Mouse (Mus musculus) hindbrain, embryonic 13.5 days (tissue): ENCODE measurements around the gene Pmepa1. TPM values are rescaled to one million over a fixed set of nuclear protein-coding genes. Genes with fewer than 3 reads are reported as not detected.
A peak's percentile ranks its signal among the peaks of the same experiment; 100 is the strongest.

ENCODE experiments used
- ATAC-seq: fragments of 200-750 bp; cut with Nextera tagmentation; 2 replicates; pipeline ENCODE4 v1.8.0; 2017; ENCODE audit warnings: moderate TSS enrichment; ENCODE audit not compliant: low FRiP score
- H3K27ac ChIP-seq: fragments of 300-500 bp; sonication (generic); 2 replicates; pipeline ENCODE4 v1.5.1; 2015; ENCODE audit warnings: inconsistent platforms, mild to moderate bottlenecking, moderate library complexity
- H3K27me3 ChIP-seq: fragments of 300-500 bp; sonication (generic); 2 replicates; pipeline ENCODE4 v1.6.1; 2015; ENCODE audit warnings: mild to moderate bottlenecking, inconsistent platforms
- H3K36me3 ChIP-seq: fragments of 300-500 bp; sonication (generic); 2 replicates; pipeline ENCODE4 v1.6.1; 2015; ENCODE audit warnings: mild to moderate bottlenecking, inconsistent platforms
- H3K4me1 ChIP-seq: fragments of 300-500 bp; sonication (generic); replicated peaks from 2 replicates; pipeline ENCODE4 v1.6.1; 2015; ENCODE audit warnings: inconsistent platforms
- H3K4me2 ChIP-seq: fragments of 300-500 bp; sonication (generic); 2 replicates; pipeline ENCODE4 v1.6.1; 2015; ENCODE audit warnings: inconsistent platforms, mild to moderate bottlenecking, moderate library complexity
- H3K4me3 ChIP-seq: fragments of 300-500 bp; sonication (generic); 2 replicates; pipeline ENCODE4 v1.5.1; 2015; ENCODE audit warnings: mild to moderate bottlenecking, inconsistent platforms
- H3K9ac ChIP-seq: fragments of 300-500 bp; sonication (generic); 2 replicates; pipeline ENCODE4 v1.6.1; 2015; ENCODE audit warnings: mild to moderate bottlenecking, inconsistent platforms
- H3K9me3 ChIP-seq: fragments of 300-500 bp; sonication (generic); 2 replicates; pipeline ENCODE4 v1.6.1; 2016; ENCODE audit warnings: inconsistent platforms
- WGBS: fragments of 180-500 bp; shearing (Covaris S2); methylation state at CpG from one replicate; pipeline ENCODE4 v1.1.7; 2015; 5-methylcytosine and 5-hydroxymethylcytosine counted together
- polyA plus RNA-seq: library from polyadenylated mRNA; unstranded; fragments of >200 nt; fragmentation: Nextera tagmentation; extraction: Ambion mirVana; gene quantifications from 2 replicates; pipeline ENCODE4 v1.2.1, GENCODE M21; 2015

The Pmepa1 gene
- polyA plus RNA-seq, 1 experiment from 2014 or later = 4.7 TPM

DNA sequence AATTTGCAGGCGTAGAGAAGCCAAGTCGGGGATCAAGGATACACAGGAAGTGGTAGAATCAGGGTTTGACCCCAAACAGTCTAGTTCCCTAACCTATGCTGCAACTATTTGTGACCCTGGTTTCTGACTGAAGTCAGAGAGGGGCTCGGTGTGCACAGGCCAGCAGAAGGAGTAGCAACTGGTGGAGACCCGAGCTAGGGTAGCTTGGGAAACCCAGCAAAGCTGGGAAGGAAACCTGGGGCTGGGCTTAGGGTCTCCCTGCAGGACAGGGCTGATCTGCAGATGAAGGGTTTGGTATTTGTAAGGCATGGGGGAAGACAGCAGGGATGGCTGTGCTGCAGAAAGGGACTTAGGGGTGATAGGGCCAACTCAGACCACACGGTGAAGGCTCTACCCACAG lies 98.9 kb downstream of the Pmepa1 start:
- Histone ChIP-seq H3K4me3 (no peak overlapping the region), H3K27me3 (0 out of 2 replicates have a peak, but pooled peaks cover 10% of the 10 kb centered on the region), H3K9ac (no peak overlapping the region), H3K9me3 (no peaks in the 10 kb centered on the region), H3K4me2 (no peak overlapping the region), H3K4me1 (peaks cover 23% of the 10 kb centered on the region), H3K36me3 (no peaks in the 10 kb centered on the region), H3K27ac (no peak overlapping the region)
- ATAC-seq = no peak
- 88% methylated on average over 5 of the region's 5 CpGs for WGBS

DNA sequence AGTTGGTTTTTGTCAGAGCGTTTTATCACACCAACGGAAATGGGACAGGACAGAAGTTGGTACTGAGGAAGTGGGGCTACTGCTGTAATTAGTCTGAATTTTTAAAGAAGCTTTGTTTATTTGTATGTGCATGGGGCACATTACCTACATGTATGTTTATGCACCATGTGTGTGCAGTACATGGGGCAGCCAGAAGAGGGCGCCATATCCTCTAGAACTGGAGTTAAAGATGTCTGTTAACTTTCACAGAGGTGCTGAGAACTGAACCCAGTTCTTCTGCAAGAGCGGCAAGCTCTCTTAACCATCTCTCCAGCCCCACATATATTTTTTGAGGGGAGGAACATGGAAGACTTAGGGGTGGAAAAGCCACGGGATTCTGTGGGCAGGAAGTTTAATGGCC lies 100.6 kb downstream of the Pmepa1 start:
- ATAC-seq = no peak
- Histone ChIP-seq H3K27ac (no peak overlapping the region), H3K9me3 (no peaks in the 10 kb centered on the region), H3K4me3 (no peak overlapping the region), H3K4me2 (no peak overlapping the region), H3K4me1 (peaks cover 41% of the 10 kb centered on the region), H3K27me3 (0 out of 2 replicates have a peak, but pooled peaks cover under 1% of the 10 kb centered on the region), H3K36me3 (no peaks in the 10 kb centered on the region), H3K9ac (no peak overlapping the region)
- WGBS = 91% methylated on average over 5 of the region's 5 CpGs

DNA sequence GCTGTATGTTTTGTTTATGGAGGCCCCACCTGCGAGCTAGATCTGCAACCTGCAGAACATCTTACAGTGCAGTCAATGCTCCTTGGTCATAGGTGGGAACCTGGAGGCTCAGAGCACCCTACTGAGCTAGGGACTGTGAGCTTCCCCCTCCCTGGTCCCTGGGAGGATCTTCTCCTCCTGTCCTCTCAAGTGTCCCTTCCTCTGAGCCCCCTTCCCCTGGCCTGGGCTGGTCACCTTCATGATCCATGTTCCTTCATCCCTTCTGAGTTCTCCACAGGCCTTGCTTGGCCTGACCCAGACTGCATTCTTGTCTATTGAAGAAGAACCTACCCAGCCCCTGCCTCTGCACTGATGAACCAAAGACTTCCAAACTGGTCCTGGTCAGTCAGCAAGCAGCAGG lies 101.8 kb downstream of the Pmepa1 start:
- H3K4me3 ChIP-seq = no peak overlapping the region
- WGBS = 30% methylated on average over 1 of the region's 1 CpGs

More for the DNA sequence above, 101.8 kb downstream of the Pmepa1 start:
- no peaks in the 10 kb centered on the region for H3K36me3 ChIP-seq
- peaks cover 49% of the 10 kb centered on the region for H3K4me1 ChIP-seq
- H3K9me3 ChIP-seq = no peaks in the 10 kb centered on the region
- H3K27ac ChIP-seq = peak overlapping the region; percentile 93
- H3K4me2 ChIP-seq = peak overlapping the region; percentile 57
- H3K27me3 ChIP-seq = no peaks in the 10 kb centered on the region
- no peak for ATAC-seq
- no peak overlapping the region for H3K9ac ChIP-seq

Other genes with a start within 250 kb of the Pmepa1 start
- gene Ctcfl, start 157.0 kb downstream of the Pmepa1 start, polyA plus RNA-seq = 0.05 and 0.08 TPM in 2 replicates
- gene Pck1, start 123.5 kb downstream of the Pmepa1 start, polyA plus RNA-seq = not detected in 2 replicates
- gene Zbp1, start 57.6 kb downstream of the Pmepa1 start, polyA plus RNA-seq = 0.16 and 0.29 TPM in 2 replicates
- gene 1700021F07Rik, start 246.1 kb upstream of the Pmepa1 start, polyA plus RNA-seq = not detected in 2 replicates